Mouse (Mus musculus): ENCODE measurements around the gene Hsd17b1.
A peak's percentile ranks its signal among the peaks of the same experiment; 100 is the strongest.
"Not testable (repeated sequence)": the region's sequence is repeated elsewhere in the genome, so short reads cannot be mapped to it uniquely, and the experiment has no call there.

The Hsd17b1 gene

DNA sequence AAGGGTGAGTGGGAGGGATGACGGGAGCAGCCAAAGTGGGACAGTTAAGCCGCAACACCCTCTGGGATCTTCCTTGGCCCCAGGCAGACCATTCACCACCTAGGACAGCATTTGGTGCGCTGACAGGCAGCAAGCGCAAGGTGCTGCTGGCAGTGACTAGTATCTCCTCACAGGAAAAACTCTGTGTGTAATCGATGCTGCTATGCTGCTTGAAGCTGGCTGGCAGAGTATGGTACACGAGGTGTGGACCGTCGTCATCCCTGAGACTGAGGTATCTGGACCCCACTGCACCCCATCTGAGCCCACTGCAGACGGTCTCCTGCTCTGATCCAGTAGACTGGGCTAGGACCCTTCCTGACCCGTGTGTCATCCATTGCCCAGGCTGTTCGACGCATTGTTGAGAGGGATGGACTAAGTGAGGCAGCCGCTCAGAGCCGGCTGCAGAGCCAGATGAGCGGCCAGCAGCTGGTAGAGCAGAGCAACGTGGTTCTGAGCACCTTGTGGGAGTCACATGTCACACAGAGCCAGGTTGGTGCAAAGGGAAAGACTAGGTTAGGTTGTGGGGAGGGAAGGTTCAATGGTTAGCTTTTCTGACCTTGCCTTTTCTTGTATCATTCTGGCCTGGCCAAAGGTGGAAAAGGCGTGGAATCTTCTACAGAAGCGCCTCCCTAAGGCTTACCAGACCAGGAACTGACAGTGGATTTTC, 7.6 kb downstream of the Hsd17b1 start:
- DNase-seq (ENCODE audit: low spot score in 2 of 2) = peak in 1 of 2 experiments; percentile 7

DNA sequence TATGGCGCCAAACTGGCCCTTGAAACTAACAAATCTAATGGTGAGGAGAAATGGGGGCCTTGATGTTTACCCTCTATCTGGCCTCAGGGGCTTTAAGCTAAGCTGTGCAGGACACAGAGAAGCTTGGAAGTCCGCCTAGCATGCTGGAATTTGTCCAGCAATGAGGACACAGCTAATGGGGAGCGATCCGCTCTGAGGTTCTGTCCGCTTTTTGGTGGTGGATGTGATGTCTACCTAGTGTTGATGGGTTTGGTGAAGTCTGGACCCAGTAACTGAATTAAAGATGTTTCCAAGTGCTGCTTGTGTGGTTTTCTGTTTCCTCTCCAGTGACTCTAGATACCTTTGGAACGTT, 8.1 kb downstream of the Hsd17b1 start:
- peak in 1 of 2 experiments; percentile 8 for DNase-seq (ENCODE audit: low spot score in 2 of 2)

DNA sequence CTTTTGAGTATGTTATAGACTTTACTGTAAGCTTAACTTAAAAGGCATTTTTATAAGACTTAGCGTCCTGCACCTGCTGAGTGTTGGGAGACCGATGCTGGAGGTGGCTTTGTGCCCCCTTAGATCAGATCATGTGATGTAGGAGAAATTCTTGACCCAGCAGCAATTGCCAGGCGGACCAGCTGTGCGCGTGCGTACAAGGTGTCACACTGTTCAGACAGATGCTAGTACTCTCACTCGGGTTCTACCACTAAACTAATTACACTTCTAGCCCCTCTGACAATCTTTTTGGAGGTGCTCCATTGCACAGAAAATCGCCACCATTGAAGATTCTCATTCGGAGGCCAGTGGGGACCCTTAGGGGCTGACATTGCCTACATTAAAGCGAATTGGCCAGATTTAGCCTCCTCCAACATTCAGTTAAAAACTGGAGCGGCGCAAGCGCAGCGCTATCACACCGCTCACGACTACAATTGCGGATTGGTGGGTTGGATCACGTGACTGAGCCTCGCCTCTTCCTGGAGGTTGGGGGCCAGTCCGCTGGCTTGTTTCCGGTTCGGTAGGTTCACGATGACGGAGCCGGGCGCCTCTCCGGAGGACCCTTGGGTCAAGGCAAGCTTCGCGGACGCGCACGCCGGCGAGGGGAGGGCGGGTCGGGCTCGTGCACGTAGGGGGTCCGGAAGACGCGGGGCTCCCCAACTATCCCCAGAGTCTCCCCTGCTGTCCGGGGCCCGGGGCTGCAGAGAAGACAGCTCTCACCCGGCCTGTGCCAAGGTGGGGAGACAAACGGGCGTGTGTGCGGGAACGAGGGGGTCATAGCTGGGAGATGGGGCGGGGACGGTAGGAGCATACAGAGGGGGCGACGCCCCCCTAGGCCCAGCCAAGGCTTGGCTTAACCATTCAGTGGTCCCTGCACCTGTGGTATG, 8.8 kb downstream of the Hsd17b1 start, which contains the start of gene Mlx:
TSS of gene Mlx (plus strand) at position 522 of the 926 bp plus-strand sequence.
- DNase-seq (ENCODE audit: low spot score in 2 of 2) = peak; percentile 86 to 90

DNA sequence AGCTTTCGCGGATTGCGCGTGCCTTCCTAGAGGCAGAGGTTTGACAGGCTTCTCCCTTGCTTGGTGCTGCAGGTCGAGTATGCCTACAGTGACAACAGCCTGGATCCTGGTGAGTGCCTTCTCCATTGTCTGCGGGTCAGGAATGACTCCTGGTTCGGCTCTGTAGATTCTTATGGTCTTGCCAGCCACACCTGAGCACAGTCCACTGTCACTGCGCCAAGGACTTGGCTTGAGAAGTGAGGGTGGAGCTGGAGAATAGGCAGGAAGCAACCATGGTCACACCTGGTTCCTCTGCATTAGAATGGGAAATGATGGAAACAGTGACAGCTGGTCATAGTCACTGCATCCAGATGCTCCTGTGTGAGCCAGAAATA, 9.5 kb downstream of the Hsd17b1 start:
- no peak for DNase-seq (ENCODE audit: low spot score in 2 of 2)

DNA sequence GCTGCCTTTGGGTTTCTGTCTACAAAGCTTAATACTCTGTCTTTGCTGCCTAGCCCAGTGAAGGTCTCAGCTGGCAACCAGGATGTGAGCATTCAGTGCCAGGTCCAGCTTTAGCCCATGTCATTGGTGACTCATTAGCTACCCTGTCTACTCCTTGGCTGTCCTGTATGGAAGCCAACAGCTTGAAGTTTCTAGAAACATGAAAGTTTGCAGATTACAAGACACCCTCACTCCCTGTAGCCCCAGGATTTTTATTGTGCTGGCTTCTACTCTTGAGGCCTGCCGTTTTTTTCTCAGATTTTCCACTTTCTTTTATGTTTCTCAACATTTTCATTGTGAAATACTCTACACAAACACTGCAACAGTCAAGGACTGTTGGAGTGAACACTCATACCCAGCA, 11.7 kb downstream of the Hsd17b1 start:
- DNase-seq (ENCODE audit: low spot score in 2 of 2) = no peak

DNA sequence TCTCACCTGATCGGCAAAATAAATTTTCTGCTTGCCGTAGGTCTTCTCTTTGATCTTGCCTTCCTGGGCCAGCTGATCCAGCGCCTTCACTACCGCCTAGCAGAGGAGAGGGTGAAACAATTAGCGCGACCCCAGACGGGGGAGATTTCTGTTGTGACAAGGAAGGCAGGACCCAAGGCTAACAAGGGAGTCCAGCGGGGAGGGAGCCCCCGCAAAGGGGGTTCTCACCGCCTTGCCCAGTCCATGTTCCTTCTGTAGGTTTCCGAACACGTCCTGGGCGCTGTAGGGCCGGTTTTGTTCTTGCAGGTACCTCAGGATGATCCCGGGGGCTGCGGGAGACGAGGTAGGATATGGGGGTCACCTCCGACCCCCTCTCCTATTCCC, 16.7 kb downstream of the Hsd17b1 start:
- no peak for DNase-seq (ENCODE audit: low spot score in 2 of 2)

DNA sequence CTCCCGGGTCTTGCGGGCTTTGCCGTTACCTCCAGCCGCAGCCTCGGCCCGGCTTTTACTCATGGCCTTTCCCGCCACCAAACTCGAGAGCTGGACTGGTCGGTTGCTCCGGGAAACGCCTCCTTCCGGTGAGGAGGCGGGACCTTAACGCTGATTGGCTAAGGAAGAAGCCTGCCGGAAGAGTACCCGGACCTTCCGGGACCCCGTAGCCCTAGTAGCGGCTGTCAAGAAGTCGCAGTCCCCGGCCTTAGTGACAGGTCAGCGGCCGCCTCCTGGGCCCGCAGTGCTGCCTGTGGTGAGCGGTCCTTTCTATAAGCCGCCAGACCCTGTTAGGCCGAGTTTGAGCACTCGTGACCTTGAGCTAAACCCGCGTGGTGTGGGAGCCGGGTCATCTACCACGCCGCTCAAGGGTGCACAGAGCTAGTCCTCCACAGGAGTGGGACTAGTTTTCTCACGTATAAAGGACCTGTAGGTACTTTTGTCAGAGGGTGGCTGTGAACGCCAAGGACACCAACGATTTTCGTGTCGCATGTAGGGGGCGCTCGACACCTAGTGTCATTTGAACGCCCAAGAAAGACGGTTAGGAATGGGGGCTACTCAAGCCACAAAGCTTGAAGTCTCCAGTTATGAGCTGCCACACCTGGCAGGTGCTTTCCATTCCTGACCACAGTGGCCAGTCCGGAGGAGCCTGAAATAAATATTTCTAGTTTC, 17.3 kb downstream of the Hsd17b1 start, which contains the start of gene Psmc3ip:
TSS of gene Psmc3ip (minus strand) at position 123 of the 711 bp plus-strand sequence.
- DNase-seq (ENCODE audit: low spot score in 2 of 2) = peak; percentile 92 to 93

DNA sequence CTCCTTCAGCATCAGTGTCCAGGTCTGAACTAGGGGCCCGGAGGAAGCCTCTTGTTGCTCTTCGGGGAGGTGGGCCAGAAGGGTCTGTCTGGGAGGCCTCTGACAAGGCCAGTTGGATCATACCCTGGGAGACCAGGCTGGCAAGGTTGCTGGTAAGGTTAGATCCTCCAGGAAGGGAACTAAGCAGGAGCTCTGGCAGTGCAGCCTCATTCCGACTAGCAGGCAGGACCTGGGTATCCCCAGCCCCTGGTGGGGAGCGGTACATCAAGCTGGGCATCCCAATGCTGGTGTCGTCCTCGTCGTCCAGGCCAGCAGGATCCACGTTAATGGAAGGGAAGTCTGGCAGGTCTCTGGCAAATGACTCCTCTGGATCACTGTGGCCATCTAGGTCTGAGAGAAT, 20.0 kb downstream of the Hsd17b1 start:
- DNase-seq (ENCODE audit: low spot score in 2 of 2) = no peak

DNA sequence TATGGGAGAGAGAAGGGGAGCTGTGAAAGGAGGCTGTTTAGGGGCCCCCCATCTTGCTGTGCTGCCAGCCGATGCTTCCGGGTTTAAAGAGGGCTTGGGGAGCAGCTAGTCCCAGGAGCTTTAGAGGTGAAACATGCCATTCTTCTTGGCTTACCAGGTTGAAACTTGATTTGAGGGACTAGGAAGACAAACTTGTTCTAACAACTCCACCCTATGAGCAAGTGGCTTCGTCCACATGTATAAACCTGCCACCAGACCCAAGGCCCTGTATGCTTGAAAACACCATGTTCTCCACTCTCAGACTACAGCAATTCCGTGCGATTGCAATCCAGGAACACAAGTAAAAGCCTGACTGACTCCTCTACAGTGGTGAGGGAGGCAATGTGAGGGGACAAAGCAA, 24.8 kb downstream of the Hsd17b1 start:
- no peak for DNase-seq (ENCODE audit: low spot score in 2 of 2)

DNA sequence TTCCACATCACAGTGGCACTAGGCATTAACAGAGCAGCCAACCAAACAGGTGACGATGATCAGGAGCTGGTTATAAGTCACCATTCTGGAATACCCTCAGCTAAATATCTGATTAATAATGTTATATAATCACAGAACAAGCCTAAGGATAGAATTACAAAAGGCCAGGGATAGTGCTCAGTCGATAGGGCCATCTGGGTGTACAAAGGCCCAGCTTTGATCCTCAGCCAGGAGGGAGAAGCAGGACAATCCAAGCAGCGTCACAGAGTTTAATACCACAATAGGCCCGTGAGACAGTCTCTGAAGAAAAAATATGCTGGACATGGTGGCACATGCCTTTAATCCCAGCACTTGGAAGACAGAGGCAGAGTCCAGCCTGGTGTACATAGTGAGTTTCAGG, 31.1 kb downstream of the Hsd17b1 start:
- no peak for DNase-seq (ENCODE audit: low spot score in 2 of 2)

DNA sequence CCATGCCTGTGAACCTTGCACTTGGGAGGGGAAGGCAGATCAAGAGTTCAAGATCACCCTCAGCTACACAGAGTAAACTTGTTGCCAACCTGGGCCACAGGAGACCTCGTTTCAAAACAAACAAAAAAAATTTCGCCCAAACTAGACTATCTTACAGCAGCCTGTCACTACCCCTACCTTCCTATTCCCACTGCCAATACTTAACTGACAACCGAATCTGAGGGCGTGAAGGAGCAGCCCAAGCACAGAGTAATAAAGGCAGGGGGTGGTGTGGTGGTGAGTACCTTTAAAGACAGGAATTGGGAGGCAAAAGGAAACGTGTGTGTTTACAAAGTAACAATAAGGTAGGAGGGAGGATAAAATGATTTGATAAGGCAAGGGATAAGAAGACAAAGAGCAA, 32.5 kb downstream of the Hsd17b1 start:
- no peak for DNase-seq (ENCODE audit: low spot score in 2 of 2)

DNA sequence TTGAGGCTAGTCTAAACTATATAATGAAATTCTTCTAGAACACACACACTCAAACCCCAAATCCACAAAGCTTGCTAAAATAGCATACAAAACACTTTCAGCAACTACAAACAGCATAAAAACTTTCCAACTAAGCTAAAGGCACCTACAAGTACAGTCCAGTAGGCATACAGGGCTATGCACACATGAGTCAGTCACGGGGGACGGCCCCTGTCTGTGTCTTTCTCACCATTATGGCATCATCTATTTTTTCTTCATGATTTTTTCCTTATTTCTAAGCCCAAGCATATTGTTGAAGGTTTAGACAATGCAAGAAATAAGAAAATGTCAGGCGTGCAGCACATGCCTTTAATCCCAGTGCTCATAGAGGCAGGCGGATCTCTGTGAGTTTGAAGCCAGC, 33.0 kb downstream of the Hsd17b1 start:
- DNase-seq (ENCODE audit: low spot score in 2 of 2) = no peak

DNA sequence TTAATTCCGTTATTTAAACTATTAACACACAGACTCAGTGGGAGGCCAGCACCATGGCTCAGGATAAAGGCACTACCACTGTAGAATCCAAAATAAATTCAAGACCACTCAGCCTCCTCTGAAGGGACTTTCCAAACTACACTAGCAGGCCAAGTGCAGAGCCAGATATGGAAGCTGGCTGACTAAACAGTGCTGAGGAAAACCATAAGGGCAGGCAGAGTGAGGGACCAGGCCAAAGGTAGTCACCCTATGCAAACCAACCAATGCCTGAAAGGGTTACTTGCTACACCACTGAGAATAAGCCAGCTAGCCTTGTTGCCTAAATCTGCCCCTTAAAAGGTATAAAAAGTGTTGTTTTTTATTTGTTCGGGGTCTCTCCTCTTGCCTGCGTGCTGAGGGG, 34.0 kb downstream of the Hsd17b1 start:
- no peak for DNase-seq (ENCODE audit: low spot score in 2 of 2)

DNA sequence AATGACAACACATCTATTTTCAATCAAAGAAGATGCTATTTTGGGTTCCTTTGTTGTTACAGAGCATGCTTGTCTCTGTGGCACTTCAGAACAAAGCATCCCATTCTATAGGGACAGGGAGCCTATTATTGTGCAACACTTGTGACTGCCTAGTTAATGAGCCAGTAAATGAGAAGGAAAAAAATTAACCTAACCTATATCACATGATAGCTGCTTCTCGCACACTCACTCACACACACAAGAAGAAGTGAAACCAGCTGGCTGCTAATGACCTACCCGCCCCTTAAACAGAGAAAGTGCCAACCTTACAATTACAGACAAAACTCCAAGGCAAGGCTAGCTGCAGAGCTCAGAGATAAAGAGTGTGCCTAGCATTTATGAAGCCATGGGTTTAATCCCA, 37.4 kb downstream of the Hsd17b1 start:
- DNase-seq (ENCODE audit: low spot score in 2 of 2) = no peak

DNA sequence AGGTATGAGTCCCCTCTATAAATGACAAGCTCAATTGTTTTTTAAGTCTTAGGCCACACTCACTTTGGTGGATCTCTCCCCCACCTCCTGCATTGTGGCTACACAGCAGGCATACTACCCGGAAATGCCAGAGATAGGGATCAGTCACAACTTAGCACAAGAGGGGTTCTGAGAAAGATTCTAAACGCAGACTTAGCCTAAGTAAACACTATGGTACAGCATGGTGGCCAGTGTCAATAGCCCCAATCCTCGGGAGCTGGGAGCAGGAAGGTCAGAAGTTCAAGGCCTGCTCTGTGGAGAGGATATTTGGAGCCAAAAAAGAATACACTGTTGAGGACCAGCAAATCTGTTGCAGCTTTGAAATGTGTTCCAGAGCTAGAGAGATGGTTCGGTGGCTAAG, 39.9 kb downstream of the Hsd17b1 start:
- DNase-seq (ENCODE audit: low spot score in 2 of 2) = no peak

DNA sequence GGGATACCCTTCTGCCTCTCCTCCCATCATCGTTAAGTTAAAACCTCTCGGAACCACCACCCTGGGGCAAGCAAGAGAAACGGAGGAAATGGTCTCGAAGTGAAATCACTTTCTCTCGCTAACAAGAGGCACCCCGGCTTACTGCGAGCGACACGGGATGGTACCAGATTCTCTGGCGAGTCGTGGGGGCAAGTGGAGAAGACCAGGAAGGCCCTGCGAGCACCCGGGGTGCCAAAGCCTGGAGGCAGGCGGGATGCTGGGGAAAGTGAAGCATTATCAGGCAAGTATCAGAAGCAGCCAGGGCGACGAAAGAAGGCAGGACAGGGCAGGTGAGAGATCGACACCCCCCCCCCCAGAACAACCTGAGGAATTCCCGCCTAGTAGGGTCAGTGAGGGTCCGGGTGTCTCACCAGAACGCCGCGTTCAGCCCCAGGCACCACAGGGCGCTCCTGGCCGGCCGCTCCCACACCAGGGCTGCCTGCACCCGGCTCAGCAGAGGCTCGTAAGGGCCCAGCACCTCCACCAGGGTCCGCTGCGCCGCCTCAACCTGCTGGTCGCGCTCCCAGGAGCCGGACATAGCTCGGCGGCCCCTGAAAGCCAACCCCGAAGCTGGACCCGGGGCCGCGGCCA, 41.0 kb downstream of the Hsd17b1 start:
- no peak for DNase-seq (ENCODE audit: low spot score in 2 of 2)

DNA sequence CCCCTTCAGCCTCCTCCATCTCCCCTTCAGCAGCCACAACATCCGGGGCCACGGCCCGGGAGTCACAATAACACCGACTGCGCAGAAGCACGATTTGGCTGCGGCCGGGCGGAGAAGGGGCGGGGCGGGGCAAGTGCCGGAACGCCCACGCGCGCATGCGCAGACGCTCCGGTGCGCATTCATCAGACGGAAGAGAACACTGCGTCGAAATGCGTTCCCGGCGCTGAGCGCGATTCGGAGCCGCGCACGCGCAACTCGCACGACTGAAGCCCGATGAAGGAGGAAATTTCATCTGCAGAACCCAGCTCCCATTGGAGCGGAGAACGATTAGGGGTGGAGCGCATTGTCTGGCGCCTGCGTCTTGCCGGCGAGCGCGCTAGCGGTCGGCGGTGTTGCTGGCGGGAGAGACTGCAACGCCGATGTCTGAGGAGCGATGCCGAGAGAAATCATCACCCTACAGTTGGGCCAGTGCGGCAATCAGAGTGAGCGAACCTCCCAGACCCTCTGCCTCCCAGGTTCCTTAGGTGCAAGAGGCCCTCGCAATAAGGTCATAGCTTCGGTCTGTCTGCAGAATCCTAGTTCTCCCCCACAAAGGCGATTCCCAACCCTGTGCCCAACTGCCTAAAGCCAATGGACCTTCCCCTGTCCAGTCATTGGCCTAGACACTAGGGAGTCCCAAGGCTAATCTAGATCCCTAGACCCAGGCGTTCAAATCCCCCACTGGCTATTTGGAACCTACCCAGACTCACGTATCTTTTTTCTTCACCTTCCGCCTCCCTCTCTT, 41.7 kb downstream of the Hsd17b1 start, which contains the start of the genes Retreg3 and Tubg1:
TSS of gene Retreg3 (minus strand) at position 133 of the 784 bp plus-strand sequence.
TSS of gene Tubg1 (plus strand) at position 178 of the 784 bp plus-strand sequence.
- peak; percentile 98 to 99 for DNase-seq (ENCODE audit: low spot score in 2 of 2)

DNA sequence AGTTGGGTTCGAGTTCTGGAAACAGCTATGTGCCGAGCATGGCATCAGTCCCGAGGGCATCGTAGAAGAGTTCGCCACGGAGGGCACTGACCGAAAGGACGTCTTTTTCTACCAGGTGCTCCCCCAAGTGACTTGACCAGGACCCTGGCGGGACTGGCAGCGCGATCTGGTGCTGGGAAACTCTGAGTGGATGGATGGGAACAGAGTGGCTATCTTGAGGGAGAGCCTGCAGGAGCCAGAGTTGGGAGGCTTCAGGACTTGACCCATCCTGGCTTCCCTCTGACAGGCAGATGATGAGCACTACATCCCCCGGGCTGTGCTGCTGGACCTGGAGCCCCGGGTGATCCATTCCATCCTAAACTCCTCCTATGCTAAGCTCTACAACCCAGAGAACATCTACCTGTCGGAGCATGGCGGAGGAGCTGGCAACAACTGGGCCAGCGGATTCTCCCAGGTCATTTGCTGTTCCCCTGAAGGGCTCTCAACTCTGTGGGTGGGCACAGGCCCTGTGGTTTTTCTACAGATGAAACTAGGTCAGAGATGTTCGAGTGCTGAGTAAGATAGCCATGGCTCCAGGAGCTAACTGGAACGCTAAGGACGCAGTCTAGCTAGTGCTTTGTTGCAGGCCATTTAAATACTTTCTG, 42.5 kb downstream of the Hsd17b1 start:
- no peak for DNase-seq (ENCODE audit: low spot score in 2 of 2)

DNA sequence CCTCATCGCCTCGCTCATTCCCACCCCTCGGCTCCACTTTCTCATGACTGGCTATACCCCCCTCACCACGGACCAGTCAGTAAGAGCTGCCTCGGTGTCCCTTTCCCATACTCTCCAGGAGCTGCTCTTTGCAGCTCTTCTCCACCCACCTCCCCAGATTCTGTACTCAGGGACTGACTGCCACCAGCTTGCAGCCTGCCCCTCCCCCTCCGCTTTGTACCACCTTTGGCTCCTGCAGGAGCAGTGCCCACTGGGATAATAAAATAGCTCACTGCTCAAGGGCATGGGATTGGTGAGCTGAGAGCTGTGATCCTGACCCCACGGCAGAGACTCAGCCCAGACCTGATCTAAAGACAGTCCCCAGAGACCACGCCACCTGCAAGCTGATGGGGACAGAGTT, 46.3 kb downstream of the Hsd17b1 start:
- DNase-seq (ENCODE audit: low spot score in 2 of 2) = not testable (repeated sequence)

DNA sequence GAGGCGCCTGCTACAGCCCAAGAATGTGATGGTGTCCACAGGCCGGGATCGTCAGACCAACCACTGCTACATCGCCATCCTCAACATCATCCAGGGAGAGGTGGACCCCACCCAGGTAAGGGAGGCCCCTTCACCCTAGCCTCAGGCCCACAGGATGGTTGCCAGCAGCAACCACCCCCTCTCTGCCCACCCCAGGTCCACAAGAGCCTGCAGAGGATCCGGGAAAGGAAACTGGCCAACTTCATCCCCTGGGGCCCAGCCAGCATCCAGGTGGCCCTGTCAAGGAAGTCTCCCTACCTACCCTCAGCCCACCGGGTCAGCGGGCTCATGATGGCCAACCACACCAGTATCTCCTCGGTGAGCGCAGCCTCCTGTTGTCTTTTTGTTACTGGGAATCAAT, 46.8 kb downstream of the Hsd17b1 start:
- not testable (repeated sequence) for DNase-seq (ENCODE audit: low spot score in 2 of 2)

Measured in frontal cortex, postnatal 10 days (tissue).